Mouse (Mus musculus) gastrocnemius, postnatal 4 days (tissue): ENCODE results near the gene Vmn1r84. TPM values are rescaled to one million over a fixed set of nuclear protein-coding genes. Genes with fewer than 3 reads are reported as not detected.

Experiments
- DNase-seq, 2 experiments: peaks; one replicate each; pipeline ENCODE4 v3.0.0; 2021 to 2022; ENCODE audit warnings: low spot score in 2 of 2, mixed read lengths in 2 of 2
- long read RNA-seq, 2 experiments: library from polyadenylated mRNA; stranded (forward); transcript quantifications; one replicate each; pipeline ENCODE4 v2.0.0; 2021
- microRNA-seq: library from miRNA; unstranded; fragments of <30 nt; microRNA quantifications from one replicate; pipeline ENCODE4 v1.2.0, GENCODE M21; 2021
- total RNA-seq, 2 experiments: library from RNA; stranded (reverse); gene quantifications; 2 replicates each; pipeline ENCODE4 v1.2.3; 2021

The Vmn1r84 gene
- not detected for total RNA-seq
- long read RNA-seq, experiment 1 = 0 reads
- long read RNA-seq, experiment 2 = 0 reads

- no peak for DNase-seq
Measured at GRCm38 (mm10) chr7:12369173-12369572, at the start of gene Vmn1r84. Gene Vmn1r84 (minus strand): TSS chr7:12369273.

GRCm38 (mm10) chr7:12329381-12329780, 39.7 kb downstream of the Vmn1r84 start, which contains the start of gene Vmn1r83:
Gene Vmn1r83 (minus strand): TSS chr7:12329481.
- DNase-seq = no peak

Small RNAs within 50 kb of the gene (microRNA-seq; reads per million reads assigned to microRNA genes)
- gene Gm23521 = not detected

Other genes with a start within 250 kb of the Vmn1r84 start
- not detected for gene Vmn1r78, start 219.0 kb downstream of the Vmn1r84 start, total RNA-seq
- gene Vmn1r79, start 198.0 kb downstream of the Vmn1r84 start, total RNA-seq = not detected
- gene Vmn1r80, start 180.0 kb downstream of the Vmn1r84 start, total RNA-seq = not detected
- gene Vmn1r81, start 101.0 kb downstream of the Vmn1r84 start, total RNA-seq = not detected
- gene Vmn1r82, start 68.8 kb downstream of the Vmn1r84 start, total RNA-seq = not detected
- not detected for gene Vmn1r83, start 39.8 kb downstream of the Vmn1r84 start, total RNA-seq
- gene Zfp551, start 53.5 kb upstream of the Vmn1r84 start, total RNA-seq = 1 to 10 TPM; 2.9 to 3.0 TPM
- 10 to 100 TPM; 11.5 to 15.1 TPM for gene Zfp606, start 109.0 kb upstream of the Vmn1r84 start, total RNA-seq
- gene 2900092C05Rik, start 143.2 kb upstream of the Vmn1r84 start, total RNA-seq = not detected
- under 1 TPM; 0.02 to 0.03 TPM for gene Vmn2r53, start 239.5 kb upstream of the Vmn1r84 start, total RNA-seq